Mouse (Mus musculus): ENCODE data around the gene Pga5. TPM values are rescaled to one million over a fixed set of nuclear protein-coding genes. Genes with fewer than 3 reads are reported as not detected.

Gene Pga5
- total RNA-seq, 2 experiments from 2014 or later, result not detected

DNA sequence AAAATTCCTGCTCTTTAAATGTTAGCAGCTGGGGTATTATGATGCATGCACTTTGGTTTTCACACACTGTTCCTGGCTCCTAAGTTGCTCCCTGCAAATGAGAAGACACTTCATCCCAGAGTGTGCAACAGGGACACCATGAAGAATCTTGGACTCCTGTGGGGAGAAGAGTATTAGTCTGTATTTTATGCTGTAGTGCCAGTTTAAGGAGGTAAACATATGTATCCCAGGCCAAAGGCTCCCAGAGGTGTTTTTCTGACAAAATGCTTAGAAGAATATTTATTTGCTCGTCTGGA, 849 bp upstream of the Pga5 start:
- DNase-seq (ENCODE audit: low spot score in 2 of 2), result no peak
- TF ChIP-seq CTCF (conservative IDR thresholded peaks at IDR 0.05), result no peak
- no peak overlapping the region for H3K4me3 ChIP-seq
- H3K27ac ChIP-seq, result peak overlapping the region; percentile 65

DNA sequence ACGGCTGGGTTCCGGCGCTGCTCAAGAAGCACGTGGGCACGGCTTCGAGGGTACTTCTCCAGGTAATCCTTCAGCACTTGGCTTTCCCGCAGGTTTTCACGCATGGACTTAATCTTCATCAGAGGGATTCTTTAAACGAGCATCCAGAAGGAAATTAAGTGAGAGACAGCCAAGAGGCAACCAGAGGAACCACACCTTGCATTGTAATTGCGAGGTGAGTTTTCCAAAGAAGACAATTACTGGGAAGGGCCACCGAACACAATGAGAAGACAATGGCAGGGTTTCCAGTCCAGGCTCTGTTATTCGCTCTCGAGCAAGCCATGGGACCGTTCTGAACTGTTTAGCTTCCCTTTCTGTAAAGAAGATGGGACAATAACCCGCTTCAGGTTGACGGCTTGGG, 1.2 kb downstream of the Pga5 start:
- no peak for DNase-seq (ENCODE audit: low spot score in 2 of 2)
- H3K4me3 ChIP-seq, result no peak overlapping the region
- H3K27ac ChIP-seq, result no peak overlapping the region
- TF ChIP-seq CTCF (conservative IDR thresholded peaks at IDR 0.05), result no peak; the same call in 1 of the 2 replicates

DNA sequence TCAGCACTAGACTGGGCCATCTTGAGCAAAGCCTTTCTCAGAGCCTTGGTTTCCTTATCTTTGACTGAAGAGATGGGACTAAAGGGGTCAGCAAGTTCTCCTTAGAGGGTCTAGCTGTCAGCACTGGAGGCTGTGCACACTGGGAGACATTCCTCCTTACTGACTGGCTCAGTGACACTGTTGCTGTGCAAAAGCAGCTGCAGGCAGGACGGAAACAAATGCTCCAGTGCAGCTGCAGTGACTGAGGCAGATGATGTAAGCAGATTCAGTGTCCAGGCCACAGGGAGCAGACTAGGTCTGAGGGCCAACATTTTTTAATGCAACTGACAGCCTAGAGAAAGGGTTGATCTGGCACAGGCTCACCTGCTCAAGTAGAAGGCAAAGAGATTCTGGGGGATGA, 4.6 kb downstream of the Pga5 start:
- TF ChIP-seq CTCF (conservative IDR thresholded peaks at IDR 0.05), result no peak
- no peak for DNase-seq (ENCODE audit: low spot score in 2 of 2)
- Histone ChIP-seq H3K4me3 (no peak overlapping the region), H3K27ac (no peak overlapping the region)

DNA sequence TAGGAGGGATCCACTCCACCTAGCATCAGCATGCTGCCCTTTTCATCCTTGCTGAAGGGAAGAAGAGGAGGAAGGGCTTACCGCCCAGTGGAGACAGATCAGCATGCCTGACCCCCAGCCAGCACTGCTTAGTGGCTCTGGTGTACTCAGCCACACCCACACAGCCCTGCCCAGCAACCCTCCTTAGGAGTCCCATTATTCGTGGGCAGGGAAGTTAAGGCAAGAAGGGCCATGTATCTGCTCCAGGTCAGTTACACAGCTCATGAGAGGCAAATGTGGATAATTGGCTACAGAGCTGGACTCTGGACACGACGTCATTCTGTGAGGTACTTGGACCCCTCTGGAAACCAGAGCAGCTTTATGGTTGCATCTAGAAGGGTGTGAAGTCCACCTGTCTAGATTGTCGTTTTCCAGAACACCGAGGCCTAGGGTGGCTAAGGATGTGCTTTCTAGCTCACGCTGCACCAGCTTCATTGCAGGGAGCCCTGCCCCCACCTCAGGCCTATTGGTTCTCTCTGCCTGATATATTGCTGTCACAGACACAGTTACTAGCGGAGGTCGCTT, 5.9 kb downstream of the Pga5 start:
- no peak for TF ChIP-seq CTCF (conservative IDR thresholded peaks at IDR 0.05)
- Histone ChIP-seq H3K4me3 (no peak overlapping the region), H3K27ac (no peak overlapping the region)
- no peak for DNase-seq (ENCODE audit: low spot score in 2 of 2)

DNA sequence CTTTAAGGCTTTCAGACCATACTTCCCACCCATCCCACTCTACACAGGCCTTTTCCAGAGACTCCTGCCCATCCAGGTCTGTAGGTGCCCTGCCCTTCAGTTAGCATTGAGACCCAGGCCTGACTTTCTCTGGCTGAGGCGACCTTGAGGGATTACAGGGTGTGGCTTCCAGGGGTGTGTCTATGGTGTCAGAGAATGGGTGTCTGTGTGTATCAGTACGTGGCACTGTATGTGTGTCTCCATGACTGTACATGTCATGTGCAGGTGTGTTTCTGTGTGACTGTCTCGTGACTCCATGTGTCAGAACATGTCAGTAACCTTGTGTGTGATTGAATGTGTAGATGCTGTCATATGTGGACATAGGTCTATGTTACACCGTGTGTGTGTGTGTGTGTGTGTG, 6.6 kb downstream of the Pga5 start:
- no peak overlapping the region for H3K4me3 ChIP-seq
- H3K27ac ChIP-seq, result no peak overlapping the region
- TF ChIP-seq CTCF (conservative IDR thresholded peaks at IDR 0.05), result no peak
- no peak for DNase-seq (ENCODE audit: low spot score in 2 of 2)

DNA sequence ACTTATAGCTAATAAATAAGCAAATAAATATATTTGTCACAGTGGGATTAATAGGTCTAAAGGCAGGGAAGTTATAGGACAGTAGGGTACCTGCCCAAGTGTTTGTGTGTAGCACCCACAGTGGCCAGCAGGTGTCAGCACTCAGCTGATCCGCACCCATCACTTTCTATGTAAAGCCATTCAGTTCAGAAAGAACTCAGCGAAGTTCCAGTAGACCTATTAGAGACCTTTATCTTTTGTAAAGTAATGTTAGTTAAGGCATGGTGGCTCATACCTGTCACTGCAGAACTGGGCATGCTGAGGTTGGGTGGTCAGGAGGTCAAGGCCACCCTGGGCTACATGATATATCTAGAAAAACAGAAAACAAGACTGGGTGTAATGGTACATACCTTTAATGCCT, 12.4 kb downstream of the Pga5 start:
- TF ChIP-seq CTCF (conservative IDR thresholded peaks at IDR 0.05), result peak; percentile 95
- DNase-seq (ENCODE audit: low spot score in 2 of 2), result peak; percentile 32 to 77
- H3K27ac ChIP-seq, result no peak overlapping the region
- no peak overlapping the region for H3K4me3 ChIP-seq

DNA sequence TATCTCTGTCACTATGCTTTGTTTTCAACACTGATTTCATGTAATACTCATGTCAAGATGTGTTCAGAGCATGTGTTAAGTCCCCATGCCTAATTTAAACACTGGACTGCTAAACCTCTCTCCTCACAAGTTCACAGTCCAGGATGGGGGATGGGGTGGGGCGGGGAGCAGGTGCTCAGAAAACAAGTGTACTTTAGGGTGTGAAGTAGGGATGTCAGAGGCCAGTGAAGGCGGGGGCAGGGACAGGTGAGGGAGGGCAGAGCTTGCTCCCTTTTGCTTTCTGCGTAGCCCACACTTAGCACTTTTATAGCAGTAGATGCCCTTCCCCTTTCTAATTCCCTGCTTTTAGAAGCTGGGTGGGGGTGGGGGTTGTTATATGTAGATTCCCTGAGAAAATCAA, 12.8 kb downstream of the Pga5 start:
- DNase-seq (ENCODE audit: low spot score in 2 of 2), result no peak
- Histone ChIP-seq H3K27ac (no peak overlapping the region), H3K4me3 (no peak overlapping the region)
- TF ChIP-seq CTCF (conservative IDR thresholded peaks at IDR 0.05), result no peak

DNA sequence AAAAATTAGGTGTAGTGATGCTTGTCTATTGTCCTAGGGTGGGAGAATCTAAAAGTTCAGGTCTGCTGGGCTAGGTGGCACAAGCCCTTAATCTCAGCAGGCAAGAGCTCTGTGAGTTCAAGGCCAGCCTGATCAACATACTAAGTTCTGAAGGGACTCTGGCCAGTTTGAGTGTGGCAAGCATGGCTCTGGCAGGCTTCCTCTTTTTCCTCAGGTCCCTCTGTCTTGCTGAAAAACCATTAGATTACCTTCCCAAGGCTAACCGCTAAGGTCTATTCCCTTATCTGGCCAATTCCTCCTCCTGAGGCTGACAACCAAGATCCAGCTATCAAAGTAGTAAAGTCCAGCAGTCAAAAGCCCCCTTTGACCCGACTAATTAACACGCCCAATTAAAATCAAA, 15.2 kb downstream of the Pga5 start:
- Histone ChIP-seq H3K4me3 (no peak overlapping the region), H3K27ac (no peak overlapping the region)
- DNase-seq (ENCODE audit: low spot score in 2 of 2), result no peak
- TF ChIP-seq CTCF (conservative IDR thresholded peaks at IDR 0.05), result no peak

DNA sequence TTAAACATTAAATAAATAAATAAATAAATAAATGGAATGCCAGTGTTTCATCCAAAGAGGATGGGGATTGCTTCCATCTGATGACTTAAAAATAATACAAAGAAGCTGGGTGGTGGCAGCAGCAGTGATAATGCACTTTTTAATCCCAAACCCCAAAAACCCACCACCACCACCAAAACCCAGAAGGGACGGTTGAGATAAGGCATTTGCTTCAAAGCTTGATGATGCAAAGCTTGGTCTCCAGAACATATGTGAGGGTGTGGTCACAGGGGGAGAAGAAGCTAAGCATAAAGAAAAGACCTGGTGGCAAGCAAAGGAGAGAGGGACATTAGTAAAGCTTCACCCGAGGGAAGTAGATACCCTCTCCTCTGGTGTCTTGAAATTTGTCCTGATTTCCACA, 16.0 kb downstream of the Pga5 start:
- Histone ChIP-seq H3K4me3 (no peak overlapping the region), H3K27ac (no peak overlapping the region)
- DNase-seq (ENCODE audit: low spot score in 2 of 2), result no peak
- TF ChIP-seq CTCF (conservative IDR thresholded peaks at IDR 0.05), result no peak

DNA sequence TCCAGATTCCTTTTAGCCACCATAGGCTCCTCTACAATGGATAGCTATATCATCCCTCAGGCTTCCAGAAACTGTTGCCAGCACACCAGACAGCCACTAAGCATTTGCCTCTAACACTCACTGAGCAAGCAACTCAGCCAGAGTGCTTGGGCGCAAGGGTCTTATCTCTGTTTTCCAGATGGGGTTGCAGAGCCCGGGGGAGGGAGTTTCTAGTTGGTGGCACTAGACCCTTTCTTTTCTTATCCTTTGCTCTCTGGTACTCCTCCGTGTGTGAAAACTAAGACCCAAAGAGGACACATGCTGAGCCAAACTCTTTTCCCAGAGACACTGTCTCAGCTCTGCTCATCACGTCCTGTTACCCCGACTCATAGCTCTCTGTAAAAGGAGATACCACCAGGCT, 16.5 kb downstream of the Pga5 start:
- no peak overlapping the region for H3K4me3 ChIP-seq
- H3K27ac ChIP-seq, result no peak overlapping the region
- no peak for TF ChIP-seq CTCF (conservative IDR thresholded peaks at IDR 0.05)
- DNase-seq (ENCODE audit: low spot score in 2 of 2), result no peak

DNA sequence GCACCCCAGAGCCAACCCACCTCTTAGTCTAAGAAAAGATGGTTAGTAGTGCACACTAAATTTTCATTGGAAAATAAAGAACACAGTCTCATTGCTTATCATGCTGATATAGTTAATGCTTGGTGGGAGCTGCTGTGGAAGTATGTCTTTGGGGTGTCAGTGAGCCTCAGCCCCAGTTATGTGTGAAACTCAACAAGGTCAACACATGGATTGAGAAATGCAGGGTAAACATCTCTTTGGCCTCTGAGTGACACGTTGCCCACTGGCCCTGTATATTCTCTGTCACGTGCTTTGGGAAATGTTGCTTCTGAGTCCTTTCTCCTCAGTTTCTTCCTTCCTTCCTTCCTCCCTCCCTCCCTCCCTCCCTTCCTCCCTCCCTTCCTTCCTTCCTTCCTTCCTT, 19.5 kb downstream of the Pga5 start:
- TF ChIP-seq CTCF (conservative IDR thresholded peaks at IDR 0.05), result no peak
- Histone ChIP-seq H3K4me3 (no peak overlapping the region), H3K27ac (no peak overlapping the region)
- no peak for DNase-seq (ENCODE audit: low spot score in 2 of 2)

DNA sequence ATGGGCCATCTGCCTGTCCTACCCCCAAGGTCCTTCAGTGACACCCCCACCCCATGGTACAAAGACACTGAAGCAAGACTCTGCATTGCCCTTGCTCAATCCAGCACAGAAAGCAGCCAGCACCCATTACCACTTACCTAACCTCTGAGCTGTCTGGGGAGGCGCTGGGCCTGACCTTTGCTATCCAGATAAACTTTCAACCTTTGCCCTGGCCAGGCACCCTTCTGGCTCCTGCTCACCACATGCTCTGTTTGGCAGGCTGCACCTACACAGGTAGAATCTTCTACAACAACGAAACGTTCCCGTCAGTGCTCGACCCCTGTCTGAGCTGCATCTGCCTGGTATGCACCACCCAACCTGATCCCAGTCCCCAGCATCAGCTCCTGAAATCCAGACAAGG, 20.1 kb downstream of the Pga5 start:
- TF ChIP-seq CTCF (conservative IDR thresholded peaks at IDR 0.05), result no peak
- no peak for DNase-seq (ENCODE audit: low spot score in 2 of 2)

DNA sequence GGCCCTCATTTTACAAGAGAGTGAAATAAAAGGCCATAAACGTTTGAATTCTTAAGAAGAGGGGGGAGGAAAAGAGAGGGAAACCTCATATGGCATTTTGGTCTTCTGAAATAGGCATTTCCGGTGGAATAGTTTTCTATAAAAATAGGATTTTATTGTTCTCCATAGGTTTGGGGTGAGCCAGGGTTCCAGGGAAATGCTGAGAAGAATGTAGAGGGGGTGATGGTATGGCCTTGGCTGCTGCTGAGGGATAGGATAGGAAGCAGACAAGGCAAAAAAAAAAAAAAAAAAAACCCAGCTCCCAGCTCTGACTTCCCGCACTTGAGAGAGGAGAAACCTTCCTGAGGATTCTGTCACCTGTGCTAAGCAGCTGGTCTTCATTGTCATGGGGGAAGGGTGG, 21.8 kb downstream of the Pga5 start:
- Histone ChIP-seq H3K4me3 (no peak overlapping the region), H3K27ac (no peak overlapping the region)
- DNase-seq (ENCODE audit: low spot score in 2 of 2), result no peak
- no peak for TF ChIP-seq CTCF (conservative IDR thresholded peaks at IDR 0.05)

More for the DNA sequence above, 20.1 kb downstream of the Pga5 start:
- Histone ChIP-seq H3K4me3 (no peak overlapping the region), H3K27ac (no peak overlapping the region)

DNA sequence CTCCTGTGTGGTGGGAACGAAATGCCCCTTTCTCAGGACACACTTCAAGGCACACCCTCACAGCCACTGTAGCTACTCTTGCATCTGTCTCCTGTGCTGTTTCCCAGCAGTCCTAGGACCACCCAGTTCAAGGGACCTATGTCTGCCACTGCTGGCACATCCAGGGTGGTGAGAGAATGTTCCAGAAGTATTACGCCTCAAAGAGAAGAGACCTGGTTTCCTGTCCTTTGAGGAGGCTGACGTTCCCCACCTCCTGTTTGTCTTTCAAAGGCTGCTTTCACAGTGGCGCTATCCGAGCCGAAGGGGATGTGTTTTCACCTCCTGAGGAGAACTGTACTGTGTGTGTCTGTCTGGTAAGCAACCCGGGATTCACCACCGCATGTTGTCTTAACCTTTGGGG, 29.7 kb downstream of the Pga5 start:
- H3K27ac ChIP-seq, result no peak overlapping the region
- H3K4me3 ChIP-seq, result no peak overlapping the region
- DNase-seq (ENCODE audit: low spot score in 2 of 2), result no peak
- no peak for TF ChIP-seq CTCF (conservative IDR thresholded peaks at IDR 0.05)

DNA sequence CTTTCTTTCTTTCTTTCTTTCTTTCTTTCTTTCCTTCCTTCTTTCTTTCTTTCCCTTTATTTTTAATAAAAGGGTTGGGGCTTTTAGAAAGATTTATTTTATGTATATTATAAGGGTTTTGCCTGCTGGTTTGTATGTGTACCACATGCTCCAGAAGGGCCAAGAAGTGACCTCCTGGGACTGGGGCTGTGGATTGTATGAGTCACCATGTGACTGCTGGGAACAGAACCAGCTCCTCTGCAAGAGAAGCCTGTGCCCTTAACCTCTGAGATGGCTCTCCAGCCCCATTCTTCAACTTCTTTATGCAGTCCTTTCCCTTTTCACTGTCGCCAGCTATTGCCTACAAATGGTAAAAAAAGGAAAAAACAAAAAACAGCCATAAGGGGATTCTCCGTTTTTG, 32.3 kb downstream of the Pga5 start:
- DNase-seq (ENCODE audit: low spot score in 2 of 2), result no peak
- TF ChIP-seq CTCF (conservative IDR thresholded peaks at IDR 0.05), result no peak
- no peak overlapping the region for H3K4me3 ChIP-seq
- no peak overlapping the region for H3K27ac ChIP-seq

All from layer of hippocampus, adult 2 months (tissue).